Mouse (Mus musculus) C2C12 (cell line): ENCODE data around the gene Pafah1b2.

ENCODE experiments used
- CEBPB ChIP-seq: IDR thresholded peaks from one replicate; pipeline ENCODE4 v1.6.1; 2011; ENCODE audit warnings: low read depth, mild to moderate bottlenecking, control low read depth, moderate library complexity
- CTCF ChIP-seq: IDR thresholded peaks from one replicate; pipeline ENCODE4 v1.5.1; 2011; ENCODE audit not compliant: control insufficient read depth, insufficient read depth, insufficient read length
- FOSL1 ChIP-seq: IDR thresholded peaks from one replicate; pipeline ENCODE4 v1.8.0; 2011; ENCODE audit warnings: mild to moderate bottlenecking, low read length; ENCODE audit not compliant: poor library complexity, insufficient read depth, severe bottlenecking
- MAX ChIP-seq: IDR thresholded peaks from one replicate; pipeline ENCODE4 v1.6.1; 2011; ENCODE audit warnings: mild to moderate bottlenecking, control low read depth
- MYOD1 ChIP-seq: IDR thresholded peaks from one replicate; pipeline ENCODE4 v1.6.1; 2011; ENCODE audit warnings: low read depth; ENCODE audit not compliant: control insufficient read depth, insufficient read length
- MYOG ChIP-seq: IDR thresholded peaks from one replicate; pipeline ENCODE4 v1.6.1; 2011; ENCODE audit not compliant: control insufficient read depth, insufficient read length; ENCODE audit errors: extremely low read depth
- USF1 ChIP-seq: IDR thresholded peaks from one replicate; pipeline ENCODE4 v1.6.1; 2011; ENCODE audit warnings: low read depth, mild to moderate bottlenecking, control low read depth, moderate library complexity

- TF ChIP-seq CTCF (no peak), USF1 (no peak), MAX (no peak), MYOG (no peak), FOSL1 (no peak), MYOD1 (no peak), CEBPB (no peak)
Observed at GRCm38 (mm10) chr9:45954294-45955106, 58.0 kb downstream of the Pafah1b2 start.
